Mouse (Mus musculus) adrenal gland, postnatal 4 days (tissue): ENCODE results near the gene Aim2. TPM values are rescaled to one million over a fixed set of nuclear protein-coding genes. Genes with fewer than 3 reads are reported as not detected.
"Not testable (repeated sequence)": the region's sequence is repeated elsewhere in the genome, so short reads cannot be mapped to it uniquely, and the experiment has no call there.

Experiments used
- DNase-seq, 2 experiments: peaks; one replicate each; pipeline ENCODE4 v3.0.0; 2021 to 2022; ENCODE audit warnings: low spot score in 2 of 2, mixed read lengths in 2 of 2
- long read RNA-seq, 2 experiments: library from polyadenylated mRNA; stranded (forward); transcript quantifications; one replicate each; pipeline ENCODE4 v2.0.0; 2021
- total RNA-seq, 2 experiments: library from RNA; stranded (reverse); gene quantifications; 2 replicates each; pipeline ENCODE4 v1.2.3; 2021

Gene Aim2
- 1 to 10 TPM; 2.3 to 2.7 TPM for total RNA-seq
- long read RNA-seq, experiment 1, result 0 reads
- long read RNA-seq, experiment 2, result 0 reads

GRCm38 (mm10) chr1:173350372-173350957 lies at the start of gene Aim2:
Aim2 (plus strand) TSS chr1:173350879.
- DNase-seq, result no peak

DNA sequence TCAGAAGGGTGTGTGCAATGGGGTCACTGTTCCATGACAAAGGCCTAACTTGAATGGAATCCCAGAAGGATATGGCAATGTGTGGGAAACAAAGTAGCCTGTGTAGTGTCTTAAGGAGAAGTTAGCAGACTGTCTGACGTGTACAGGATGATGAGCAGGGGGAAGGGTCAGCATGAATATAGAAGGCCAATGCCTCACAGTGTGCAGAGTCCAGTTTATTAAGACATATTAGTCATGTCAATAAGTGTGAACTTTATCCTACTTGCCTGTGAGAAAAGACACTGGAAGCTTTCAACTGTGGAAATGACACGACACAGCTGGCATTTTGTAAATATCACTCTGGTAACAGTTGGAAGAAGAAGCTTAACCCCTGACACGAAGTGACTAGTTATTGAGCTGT lies 47.9 kb upstream of the Aim2 start:
- not testable (repeated sequence) for DNase-seq

GRCm38 (mm10) chr1:173313535-173314050 lies 37.1 kb upstream of the Aim2 start:
- not testable (repeated sequence) for DNase-seq

GRCm38 (mm10) chr1:173315725-173316124 lies 35.0 kb upstream of the Aim2 start:
- no peak for DNase-seq

- no peak for DNase-seq
Measured at GRCm38 (mm10) chr1:173317925-173318477, 32.7 kb upstream of the Aim2 start.

DNA sequence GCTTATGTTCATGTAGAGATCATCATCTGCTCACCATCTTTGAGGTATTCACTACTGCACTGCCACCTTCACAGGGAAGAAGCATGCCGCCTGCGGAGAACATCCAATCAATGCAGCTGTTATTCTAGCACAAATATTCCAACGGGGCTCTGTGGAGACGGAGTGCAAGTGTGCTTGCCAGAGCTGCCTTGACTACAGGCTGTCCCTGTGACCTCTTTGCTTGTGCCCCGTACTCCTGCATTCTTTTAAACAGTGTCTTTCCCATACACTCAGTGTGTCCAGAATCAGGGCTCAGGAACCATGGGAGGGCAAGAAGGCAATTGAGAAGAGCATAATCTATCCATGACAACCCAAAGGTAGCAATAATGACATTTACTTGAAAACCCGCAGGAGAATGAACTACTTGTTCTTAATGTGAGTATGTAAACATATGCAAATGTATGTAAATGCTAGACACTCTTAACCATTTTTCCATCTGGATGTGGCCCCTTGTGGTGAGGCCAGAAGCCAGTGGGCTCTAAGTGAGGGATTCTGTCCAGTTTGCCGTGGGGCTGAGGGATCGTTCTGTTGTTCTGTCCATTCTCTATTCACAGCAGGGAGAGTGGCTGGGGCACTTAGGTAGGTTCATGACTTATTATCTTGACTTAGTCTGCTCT lies 29.0 kb upstream of the Aim2 start:
- no peak for DNase-seq

DNA sequence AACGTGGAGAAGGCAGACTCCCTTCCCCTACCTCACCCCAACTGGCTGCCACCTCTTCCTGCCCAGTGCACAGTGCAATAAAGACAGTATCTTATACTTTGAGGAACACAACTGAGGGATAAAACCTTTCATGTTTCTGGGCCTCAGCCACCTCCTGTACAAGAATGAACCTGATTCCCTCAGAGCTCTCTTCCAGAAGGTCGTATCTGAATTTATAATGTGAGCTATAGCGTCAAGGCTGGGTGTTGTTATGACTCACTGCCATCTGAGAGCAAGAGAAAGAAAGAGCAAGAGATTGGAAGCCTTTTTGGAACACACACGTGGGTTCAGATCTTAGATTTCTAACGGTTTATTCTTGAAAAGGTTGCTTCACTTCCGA lies 28.4 kb upstream of the Aim2 start:
- DNase-seq, result no peak

GRCm38 (mm10) chr1:173323839-173324585 lies 26.7 kb upstream of the Aim2 start:
- DNase-seq, result no peak

- no peak for DNase-seq
Measured at GRCm38 (mm10) chr1:173324961-173325360, 25.7 kb upstream of the Aim2 start.

- DNase-seq, result no peak
Measured at GRCm38 (mm10) chr1:173325395-173325794, 25.3 kb upstream of the Aim2 start.

DNA sequence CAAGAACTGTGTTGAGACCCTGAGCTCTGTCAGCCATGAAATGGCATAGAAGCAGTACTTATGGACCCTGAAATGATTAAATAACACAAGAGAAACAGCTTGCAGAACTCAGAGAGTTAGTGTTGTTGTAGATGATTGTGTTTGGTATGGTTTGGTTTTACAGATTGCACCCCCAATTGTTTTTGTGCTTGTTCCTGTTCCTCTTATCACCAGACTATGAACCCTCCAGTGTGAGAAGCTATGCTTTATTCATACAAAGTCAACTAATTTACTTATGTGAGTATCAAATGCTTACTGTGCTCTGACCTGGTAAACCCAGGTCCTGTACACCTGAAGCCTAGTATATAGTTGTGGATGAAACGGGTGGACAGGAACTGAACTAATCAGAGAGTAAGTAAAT lies 24.1 kb upstream of the Aim2 start:
- DNase-seq, result no peak

DNA sequence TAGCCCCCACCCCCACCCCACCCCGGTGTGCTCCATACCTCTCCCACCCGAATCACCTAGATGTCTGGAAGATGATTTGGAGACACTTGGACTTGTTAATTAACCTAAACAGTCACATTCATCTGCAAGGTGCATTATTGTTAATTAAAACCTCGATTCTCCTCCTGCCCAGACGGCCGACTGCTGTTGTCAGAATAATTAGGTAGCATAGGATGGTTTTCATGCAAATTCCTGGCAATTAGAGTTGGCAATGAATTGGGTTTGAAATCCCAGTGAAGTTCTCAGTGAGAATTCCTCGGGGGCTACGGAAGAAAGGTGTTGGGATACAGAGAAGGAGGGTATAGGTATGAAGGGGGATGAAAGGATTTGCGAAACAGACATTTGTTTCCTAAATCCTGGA lies 22.2 kb upstream of the Aim2 start:
- DNase-seq, result no peak

GRCm38 (mm10) chr1:173329185-173329584 lies 21.5 kb upstream of the Aim2 start:
- DNase-seq, result no peak

- no peak for DNase-seq
Measured at GRCm38 (mm10) chr1:173329743-173330142, 20.9 kb upstream of the Aim2 start.

DNA sequence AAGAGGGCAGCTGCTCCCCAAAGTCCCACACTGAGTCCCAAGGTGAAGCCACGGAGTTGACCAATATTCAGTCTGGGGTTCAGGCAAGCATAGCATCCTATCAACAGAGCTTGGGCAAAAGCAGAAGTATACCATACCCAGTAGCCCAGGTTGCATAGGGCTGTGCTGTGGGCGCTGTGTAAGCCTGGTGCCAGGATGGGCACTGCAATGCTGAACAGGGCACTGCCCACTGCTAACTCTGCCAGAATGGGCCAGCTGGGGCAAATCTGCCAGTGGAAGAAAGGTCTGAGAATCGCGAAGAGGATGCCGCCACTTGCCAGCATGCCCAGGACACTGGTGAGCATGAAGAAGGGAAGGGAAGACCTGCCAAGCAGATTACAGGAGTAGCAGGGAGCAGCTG lies 18.3 kb upstream of the Aim2 start:
- no peak for DNase-seq

- DNase-seq, result no peak
Measured at GRCm38 (mm10) chr1:173333312-173334253, 17.1 kb upstream of the Aim2 start, which contains the start of gene Ackr1. Ackr1 (minus strand) TSS chr1:173333750.

DNA sequence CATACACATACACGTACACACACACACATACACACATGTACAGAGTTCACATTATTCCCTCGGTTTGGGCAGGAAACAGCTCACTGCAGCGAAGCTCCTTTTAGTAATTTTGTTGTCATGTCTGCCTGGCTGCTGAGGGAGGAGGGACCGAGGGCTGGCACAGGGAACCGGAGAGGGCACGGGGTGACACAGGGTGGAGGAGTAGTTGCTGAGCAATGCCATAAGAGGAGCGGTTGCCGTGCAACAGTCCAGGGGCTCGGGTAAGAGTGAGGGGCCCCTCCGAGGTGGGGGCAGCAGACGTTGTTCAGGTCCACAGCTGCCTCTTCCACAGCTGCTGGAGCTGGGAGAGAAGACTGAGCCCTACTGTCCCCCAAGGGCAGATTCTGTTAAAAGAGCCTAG lies 14.8 kb upstream of the Aim2 start:
- no peak for DNase-seq

GRCm38 (mm10) chr1:173337008-173337407 lies 13.7 kb upstream of the Aim2 start:
- DNase-seq, result no peak

- peak in 1 of 2 experiments; percentile 16 for DNase-seq
Measured at GRCm38 (mm10) chr1:173339543-173339942, 11.1 kb upstream of the Aim2 start.

- DNase-seq, result no peak
Measured at GRCm38 (mm10) chr1:173342425-173342824, 8.3 kb upstream of the Aim2 start.

DNA sequence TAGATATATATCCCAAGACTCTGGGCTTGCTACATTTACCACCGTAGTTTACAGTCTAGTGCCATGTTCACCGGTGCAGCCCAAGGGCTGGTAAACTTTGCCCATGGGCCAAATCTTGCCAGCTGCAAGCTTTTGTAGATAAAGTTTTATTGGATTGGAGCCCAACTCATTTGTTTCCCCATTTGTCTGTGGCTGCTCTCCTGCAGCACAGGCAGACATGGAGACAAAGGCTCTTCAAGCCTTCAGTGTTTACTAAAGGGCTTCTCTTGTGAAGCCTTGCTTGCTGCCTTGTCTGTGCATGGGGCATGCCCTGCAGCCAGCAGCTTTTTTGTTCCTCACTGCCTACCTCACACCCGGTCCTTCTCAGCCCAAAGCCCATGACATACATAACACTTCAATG lies 6.7 kb upstream of the Aim2 start:
- no peak for DNase-seq
